ENCODE assay signal across 8 mouse cellular contexts in the genomic region with DNA sequence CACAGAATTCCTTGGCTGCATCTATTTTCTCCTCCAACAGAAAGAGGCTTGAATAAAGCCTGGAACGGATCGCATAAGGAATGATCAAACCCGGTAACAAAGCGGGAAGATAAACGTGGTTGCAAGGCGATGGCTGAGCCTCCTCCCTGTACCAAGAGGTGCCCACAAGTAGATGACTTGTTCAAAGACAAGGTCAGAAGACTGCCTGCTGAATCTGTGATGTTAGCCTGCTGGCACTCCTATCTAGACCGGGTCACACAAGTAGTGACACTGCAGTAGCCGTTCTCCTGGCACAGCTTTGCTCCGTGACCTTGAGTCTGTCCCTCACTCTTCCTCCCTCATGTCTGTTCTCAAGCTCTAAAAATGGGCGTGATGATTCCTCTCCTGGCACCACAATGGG. TPM values are rescaled to one million over a fixed set of nuclear protein-coding genes. Genes with fewer than 3 reads are reported as not detected.
DNase-seq lines count a peak whose midpoint lies in the region; ATAC-seq and TF ChIP-seq lines count a peak whose summit lies in the region.

No protein-coding gene starts in this region.

- no peak for TF ChIP-seq CTCF in gastrocnemius, adult 2 months (IDR thresholded peaks at IDR 0.05)
- TF ChIP-seq CTCF in embryonic fibroblast, embryonic 13.5 days (IDR thresholded peaks at IDR 0.05; ENCODE audit: borderline replicate concordance, insufficient read depth, low read length), result no peak
- TF ChIP-seq CTCF in hindbrain, postnatal 0 days (IDR thresholded peaks at IDR 0.05; ENCODE audit: low read depth), result no peak

- TF ChIP-seq POLR2A in embryonic fibroblast, embryonic 13.5 days (IDR thresholded peaks at IDR 0.05; ENCODE audit: low read depth, low read length), result no peak

- H3K27me3 ChIP-seq in hindbrain, postnatal 0 days (ENCODE audit: insufficient read depth, low read length), result no peaks in the 10 kb centered on the region
- no peaks in the 10 kb centered on the region for H3K27me3 ChIP-seq in neural tube, embryonic 14.5 days (ENCODE audit: control insufficient read depth, insufficient read depth, low read length)

- H3K4me1 ChIP-seq in embryonic fibroblast, embryonic 13.5 days (ENCODE audit: control insufficient read depth, insufficient read depth, low read length), result no peaks in the 10 kb centered on the region
- H3K4me1 ChIP-seq in hindbrain, postnatal 0 days (ENCODE audit: insufficient read depth, low read length), result peaks cover 8% of the 10 kb centered on the region
- peaks cover 35% of the 10 kb centered on the region for H3K4me1 ChIP-seq in neural tube, embryonic 14.5 days (ENCODE audit: control insufficient read depth, insufficient read depth, low read length)

- peak overlapping the region; percentile 78 for H3K4me2 ChIP-seq in hindbrain, postnatal 0 days (ENCODE audit: low read depth, low read length)
- H3K4me2 ChIP-seq in neural tube, embryonic 14.5 days (ENCODE audit: low read depth, low read length), result peak overlapping the region; percentile 54

- peak overlapping the region; percentile 84 for H3K27ac ChIP-seq in gastrocnemius, adult 2 months
- no peak overlapping the region for H3K27ac ChIP-seq in embryonic fibroblast, embryonic 13.5 days (ENCODE audit: insufficient read depth, low read length)
- peak overlapping the region; percentile 97 for H3K27ac ChIP-seq in hindbrain, postnatal 0 days
- H3K27ac ChIP-seq in neural tube, embryonic 14.5 days (ENCODE audit: low read depth, low read length), result peak overlapping the region; percentile 98

- peak; percentile 27 for DNase-seq in gastrocnemius, adult 2 months
- no peak for DNase-seq in gastrocnemius, postnatal 14 days
- DNase-seq in adrenal gland, adult 8-10 months, result peak; percentile 36
- DNase-seq in hindbrain, postnatal 0 days (ENCODE audit: low spot score), result peak; percentile 73
- DNase-seq in spleen, postnatal 10 days (ENCODE audit: low spot score in 2 of 2), result no peak
- no peak for DNase-seq in layer of hippocampus, adult 8-10 months (ENCODE audit: low spot score in 2 of 2)

- no peaks in the 10 kb centered on the region for H3K9me3 ChIP-seq in hindbrain, postnatal 0 days (ENCODE audit: low read length)
- H3K9me3 ChIP-seq in neural tube, embryonic 14.5 days (ENCODE audit: control insufficient read depth, low read length), result no peaks in the 10 kb centered on the region

- ATAC-seq in hindbrain, postnatal 0 days, result no peak
- ATAC-seq in neural tube, embryonic 14.5 days (ENCODE audit: low read depth), result no peak

- H3K4me3 ChIP-seq in gastrocnemius, adult 2 months, result peak overlapping the region; percentile 91
- H3K4me3 ChIP-seq in embryonic fibroblast, embryonic 13.5 days (ENCODE audit: insufficient read depth, low read length), result peak overlapping the region; percentile 23
- peak overlapping the region; percentile 67 for H3K4me3 ChIP-seq in hindbrain, postnatal 0 days (ENCODE audit: low read length)
- H3K4me3 ChIP-seq in neural tube, embryonic 14.5 days (ENCODE audit: low read depth, low read length), result peak overlapping the region; percentile 83

- intact Hi-C loops in gastrocnemius, adult 2 months (cut with DNase I), result loop anchor here (5.0 kb wide), 1 partner anchor 137 kb away; no protein-coding TSS in a partner anchor
- intact Hi-C loops in gastrocnemius, postnatal 14 days (cut with DNase I; ENCODE audit: low total_unique reads), result loop anchor here (10.0 kb wide), 1 partner anchor 139 kb away; no protein-coding TSS in a partner anchor

- H3K36me3 ChIP-seq in hindbrain, postnatal 0 days (ENCODE audit: insufficient read depth, low read length), result no peaks in the 10 kb centered on the region
- H3K36me3 ChIP-seq in neural tube, embryonic 14.5 days (ENCODE audit: control insufficient read depth, insufficient read depth, low read length), result no peaks in the 10 kb centered on the region

- H3K9ac ChIP-seq in hindbrain, postnatal 0 days (replicated peaks; ENCODE audit: low read length), result peak overlapping the region; percentile 90
- H3K9ac ChIP-seq in neural tube, embryonic 14.5 days (replicated peaks; ENCODE audit: low read depth, low read length), result peak overlapping the region; percentile 98

- 6% methylated on average over 10 of the region's 10 CpGs for WGBS in hindbrain, postnatal 0 days
- WGBS in neural tube, embryonic 14.5 days, result 8% methylated on average over 10 of the region's 10 CpGs

RNA-seq across cellular contexts. Expression of gene Map1b, which starts 2.4 kb away (rescaled TPM):
- total RNA-seq in gastrocnemius, adult 2 months (2021), result 10 to 100 TPM in 1 of 2 experiments, 1 to 10 TPM in 1; 7.7 to 13.8 TPM
- 10 to 100 TPM; 17.3 to 23.4 TPM for total RNA-seq in gastrocnemius, postnatal 14 days (2021)
- total RNA-seq in adrenal gland, adult 8-10 months (2022), result 100 to 1,000 TPM in 2 of 4 experiments, 10 to 100 TPM in 2; 82.9 to 169 (median 120) TPM
- polyA plus RNA-seq in embryonic fibroblast, embryonic 13.5 days (2011; ENCODE audit: insufficient read length, low read depth, missing spikeins), result 81.3 and 105 TPM in 2 replicates
- 690 and 787 TPM in 2 replicates for total RNA-seq in hindbrain, postnatal 0 days (2014; rRNA removed)
- polyA plus RNA-seq in hindbrain, postnatal 0 days (2015; fragmentation: Nextera tagmentation; extraction: Ambion mirVana), result 1,844 and 1,981 TPM in 2 replicates
- polyA plus RNA-seq in neural tube, embryonic 14.5 days (2014; fragmentation: Nextera tagmentation; extraction: Ambion mirVana), result 1,731 and 2,267 TPM in 2 replicates
- 100 to 1,000 TPM; 617 to 716 (median 673) TPM for total RNA-seq in layer of hippocampus, adult 8-10 months (2022)

Comparison
In these comparisons a context has a peak if more than half of its experiments do, and no peak if none do; other contexts are left out.
1. DNase-seq: peak in gastrocnemius, adult 2 months (single experiment), adrenal gland, adult 8-10 months (single experiment) and hindbrain, postnatal 0 days (single experiment); none in gastrocnemius, postnatal 14 days (single experiment), spleen, postnatal 10 days (0 of 2) and layer of hippocampus, adult 8-10 months (0 of 2).
2. H3K4me3 ChIP-seq: peak in every context shown above with its lines; median percentile 91 in gastrocnemius, adult 2 months; 83 in neural tube, embryonic 14.5 days; 67 in hindbrain, postnatal 0 days; 23 in embryonic fibroblast, embryonic 13.5 days.